Comparison of ENCODE assay signal across 9 mouse cellular contexts in the genomic region with DNA sequence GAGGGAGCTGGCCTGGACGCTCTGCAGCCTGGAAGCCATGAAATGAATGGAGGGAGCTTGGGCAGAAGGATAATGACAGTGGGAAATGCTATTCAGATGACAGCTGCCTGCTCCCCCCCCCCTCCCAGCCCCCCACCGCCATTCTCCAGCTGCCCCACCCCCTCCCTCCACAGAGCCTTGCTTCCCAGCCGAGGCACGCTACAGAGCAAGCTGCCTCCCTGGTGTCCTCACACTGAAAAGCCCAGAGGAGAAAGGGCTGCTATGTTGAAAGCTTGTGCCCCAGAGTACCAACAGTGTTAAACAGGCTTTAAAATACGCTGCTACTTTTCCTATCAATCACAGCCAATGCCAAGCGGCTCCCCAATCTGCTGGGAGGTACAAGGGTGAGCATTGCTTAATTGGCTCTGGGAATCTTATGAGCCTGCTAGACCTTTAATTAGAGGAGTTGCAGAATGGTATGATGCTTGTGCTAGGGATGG. TPM values are rescaled to one million over a fixed set of nuclear protein-coding genes. Genes with fewer than 3 reads are reported as not detected.
DNase-seq lines count a peak whose midpoint lies in the region; ATAC-seq lines count a peak whose summit lies in the region.
"Had no signal": no experiment of that assay in that cellular context is flagged by ENCODE, and none has a peak within 500 bp of the region (broad histone marks: within the 10 kb centered on the region; RNA-seq: fewer than 3 reads in every experiment).

No protein-coding gene starts in this region.

- no peaks in the 10 kb centered on the region for H3K36me3 ChIP-seq in kidney, embryonic 16.5 days (ENCODE audit: insufficient read depth, low read length)
- no peaks in the 10 kb centered on the region for H3K36me3 ChIP-seq in forebrain, embryonic 11.5 days (ENCODE audit: control insufficient read depth, insufficient read depth, low read length)
- H3K36me3 ChIP-seq in limb, embryonic 13.5 days, result no peaks in the 10 kb centered on the region

- peak overlapping the region; percentile 65; the same call in 1 of the 2 replicates for H3K27ac ChIP-seq in kidney, embryonic 16.5 days (ENCODE audit: low read length)
- peak overlapping the region; percentile 84 for H3K27ac ChIP-seq in forebrain, embryonic 11.5 days (ENCODE audit: low read depth, low read length)
- no peak overlapping the region for H3K27ac ChIP-seq in limb, embryonic 13.5 days

- peaks cover 60% of the 10 kb centered on the region for H3K4me1 ChIP-seq in kidney, embryonic 16.5 days (ENCODE audit: insufficient read depth, low read length)
- peaks cover 29% of the 10 kb centered on the region; the same call in 1 of the 2 replicates for H3K4me1 ChIP-seq in forebrain, embryonic 11.5 days (replicated peaks; ENCODE audit: control insufficient read depth, insufficient read depth, low read length)
- H3K4me1 ChIP-seq in limb, embryonic 13.5 days, result peaks cover 31% of the 10 kb centered on the region

- H3K4me3 ChIP-seq in kidney, embryonic 16.5 days (ENCODE audit: low read length), result no peak overlapping the region
- no peak overlapping the region for H3K4me3 ChIP-seq in forebrain, embryonic 11.5 days (ENCODE audit: low read depth, low read length)
- H3K4me3 ChIP-seq in limb, embryonic 13.5 days, result no peak overlapping the region

- H3K9me3 ChIP-seq in kidney, embryonic 16.5 days (ENCODE audit: low read length), result no peaks in the 10 kb centered on the region
- H3K9me3 ChIP-seq in forebrain, embryonic 11.5 days (ENCODE audit: control insufficient read depth, low read length), result no peaks in the 10 kb centered on the region
- no peaks in the 10 kb centered on the region for H3K9me3 ChIP-seq in limb, embryonic 13.5 days

- ATAC-seq in kidney, embryonic 16.5 days (ENCODE audit: low FRiP score, low TSS enrichment), result no peak
- ATAC-seq in forebrain, embryonic 11.5 days (replicated peaks; ENCODE audit: low FRiP score), result peak; percentile 96
- ATAC-seq in limb, embryonic 13.5 days (ENCODE audit: low FRiP score, low read depth), result 0 out of 2 replicates have a peak, but pooled peaks have one; percentile 38

- DNase-seq in kidney, postnatal 14 days, result no peak
- DNase-seq in forebrain, embryonic 11.5 days (ENCODE audit: low spot score), result peak; percentile 88
- peak; percentile 83 for DNase-seq in retina, postnatal 1 day
- no peak for DNase-seq in right cerebral cortex, postnatal 14 days
- no peak for DNase-seq in frontal cortex, postnatal 36 days (ENCODE audit: low spot score in 2 of 2)
- DNase-seq in c-Kit-positive CD71-positive TER-119-positive erythroid progenitor cells, embryonic 14.5 days (ENCODE audit: low spot score), result no peak

- H3K27me3 ChIP-seq in kidney, embryonic 16.5 days (ENCODE audit: insufficient read depth, low read length), result no peaks in the 10 kb centered on the region
- no peaks in the 10 kb centered on the region for H3K27me3 ChIP-seq in forebrain, embryonic 11.5 days (ENCODE audit: control insufficient read depth, insufficient read depth, low read length)
- H3K27me3 ChIP-seq in limb, embryonic 13.5 days, result 0 out of 2 replicates have a peak, but pooled peaks cover 3% of the 10 kb centered on the region

- WGBS in kidney, embryonic 16.5 days, result 18% methylated on average over 6 of the region's 6 CpGs
- 2% methylated on average over 6 of the region's 6 CpGs for WGBS in forebrain, embryonic 11.5 days
- WGBS in limb, embryonic 13.5 days, result 8% methylated on average over 5 of the region's 6 CpGs

- no peak overlapping the region for H3K4me2 ChIP-seq in kidney, embryonic 16.5 days (replicated peaks; ENCODE audit: low read depth, low read length)
- peak overlapping the region; percentile 27; the same call in 1 of the 2 replicates for H3K4me2 ChIP-seq in forebrain, embryonic 11.5 days (ENCODE audit: low read depth, low read length, severe bottlenecking)
- H3K4me2 ChIP-seq in limb, embryonic 13.5 days (replicated peaks), result no peak overlapping the region

- H3K9ac ChIP-seq in kidney, embryonic 16.5 days (replicated peaks; ENCODE audit: low read length), result no peak overlapping the region
- H3K9ac ChIP-seq in forebrain, embryonic 11.5 days (ENCODE audit: low read length), result no peak overlapping the region
- no peak overlapping the region for H3K9ac ChIP-seq in limb, embryonic 13.5 days

RNA-seq across cellular contexts. Expression of gene Ifnk, which starts 26.5 kb away (rescaled TPM):
- polyA plus RNA-seq in kidney, embryonic 16.5 days (2015; fragmentation: Nextera tagmentation; extraction: Ambion mirVana), result 0.27 and 0.30 TPM in 2 replicates
- 0.56 TPM in 1 of 2 replicates, not detected in the other for polyA plus RNA-seq in forebrain, embryonic 11.5 days (2014; fragmentation: Nextera tagmentation; extraction: Ambion mirVana)
- polyA plus RNA-seq in limb, embryonic 13.5 days (2015; fragmentation: Nextera tagmentation; extraction: Ambion mirVana), result 0.31 and 0.33 TPM in 2 replicates
- polyA plus RNA-seq: frontal cortex, adult 2 months had no signal

RNA-seq across cellular contexts. Expression of gene Mob3b, which starts 31.9 kb away (rescaled TPM):
- polyA plus RNA-seq in kidney, embryonic 16.5 days (2015; fragmentation: Nextera tagmentation; extraction: Ambion mirVana), result 14.7 and 17.2 TPM in 2 replicates
- polyA plus RNA-seq in forebrain, embryonic 11.5 days (2014; fragmentation: Nextera tagmentation; extraction: Ambion mirVana), result 18.9 and 20.0 TPM in 2 replicates
- 13.3 and 13.5 TPM in 2 replicates for polyA plus RNA-seq in limb, embryonic 13.5 days (2015; fragmentation: Nextera tagmentation; extraction: Ambion mirVana)

Comparison
In these comparisons a context has a peak if more than half of its experiments do, and no peak if none do; other contexts are left out.
1. DNase-seq: peak in forebrain, embryonic 11.5 days (single experiment) and retina, postnatal 1 day (single experiment); none in kidney, postnatal 14 days (single experiment), right cerebral cortex, postnatal 14 days (single experiment), frontal cortex, postnatal 36 days (0 of 2) and c-Kit-positive CD71-positive TER-119-positive erythroid progenitor cells, embryonic 14.5 days (single experiment).